Mouse (Mus musculus): ENCODE measurements around the gene Ppp4r1. TPM values are rescaled to one million over a fixed set of nuclear protein-coding genes. Genes with fewer than 3 reads are reported as not detected.
A peak's percentile ranks its signal among the peaks of the same experiment; 100 is the strongest.

Gene Ppp4r1
- polyA plus RNA-seq, 2 experiments = 6.7 to 11.1 TPM

DNA sequence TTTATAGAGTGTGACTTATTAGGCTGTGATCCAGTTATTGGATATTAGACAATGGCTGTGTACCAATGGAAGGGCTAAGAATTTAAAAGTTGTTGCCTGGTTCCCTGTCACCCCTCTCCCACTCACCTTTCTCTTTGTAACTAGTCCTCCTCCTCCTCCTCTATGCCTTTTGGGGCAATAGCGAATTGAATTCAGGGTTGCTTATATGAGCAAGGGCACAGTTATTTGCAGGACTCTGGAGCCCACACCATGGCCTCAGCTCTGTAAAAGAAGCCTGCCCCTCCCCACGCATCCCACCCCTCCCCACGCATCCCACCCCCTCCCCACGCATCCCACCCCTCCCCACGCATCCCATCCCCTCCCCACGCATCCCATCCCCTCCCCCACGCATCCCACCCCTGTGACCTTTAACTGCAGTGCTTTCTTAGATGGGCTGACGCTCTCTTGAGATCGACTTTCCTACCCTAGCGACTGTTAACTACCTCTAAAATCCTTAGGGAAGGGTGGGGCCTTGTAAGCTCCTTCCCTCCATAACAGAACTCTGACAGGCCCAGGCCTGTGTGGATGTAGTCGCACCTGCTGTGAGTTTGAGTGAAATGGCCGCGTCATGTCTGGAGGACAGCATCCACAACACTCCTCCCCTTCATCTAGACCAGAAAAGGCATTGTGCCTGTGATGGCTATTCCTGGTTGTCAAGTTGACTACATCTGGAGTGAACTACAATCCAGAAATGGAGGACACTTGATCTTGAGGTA is 11.9 kb downstream of the Ppp4r1 start:
- WGBS (ENCODE audit: insufficient replicate concordance) = 81% methylated on average over 13 of the region's 13 CpGs
- H3K9me3 ChIP-seq (ENCODE audit: control insufficient read depth, low read length) = no peaks in the 10 kb centered on the region
- H3K27me3 ChIP-seq (ENCODE audit: control insufficient read depth, insufficient read depth, low read length) = no peaks in the 10 kb centered on the region
- ATAC-seq (ENCODE audit: insufficient read depth) (no peak), DNase-seq (ENCODE audit: low read depth in 3 of 3, low spot score in 3 of 3) (no peak)
- no peak overlapping the region for H3K9ac ChIP-seq (replicated peaks)
- H3K4me2 ChIP-seq (ENCODE audit: low read depth) = no peak overlapping the region
- H3K36me3 ChIP-seq (replicated peaks; ENCODE audit: control insufficient read depth, insufficient read depth, low read depth) = no peaks in the 10 kb centered on the region
- no peak overlapping the region for H3K4me3 ChIP-seq (ENCODE audit: insufficient read depth in 1 of 2, low read depth in 2 of 2, low read length in 2 of 2)
- peaks cover 0 to 6% of the 10 kb centered on the region in 2 experiments; a peak in 2 of 4 replicates for H3K4me1 ChIP-seq (replicated peaks; ENCODE audit: control insufficient read depth in 2 of 2, insufficient read depth in 2 of 2, low read length in 1 of 2)
- H3K27ac ChIP-seq = no peak overlapping the region
- TF ChIP-seq EP300 (IDR thresholded peaks at IDR 0.05; ENCODE audit: low read depth) (no peak), CTCF (IDR thresholded peaks at IDR 0.05; ENCODE audit: low read depth) (no peak)

DNA sequence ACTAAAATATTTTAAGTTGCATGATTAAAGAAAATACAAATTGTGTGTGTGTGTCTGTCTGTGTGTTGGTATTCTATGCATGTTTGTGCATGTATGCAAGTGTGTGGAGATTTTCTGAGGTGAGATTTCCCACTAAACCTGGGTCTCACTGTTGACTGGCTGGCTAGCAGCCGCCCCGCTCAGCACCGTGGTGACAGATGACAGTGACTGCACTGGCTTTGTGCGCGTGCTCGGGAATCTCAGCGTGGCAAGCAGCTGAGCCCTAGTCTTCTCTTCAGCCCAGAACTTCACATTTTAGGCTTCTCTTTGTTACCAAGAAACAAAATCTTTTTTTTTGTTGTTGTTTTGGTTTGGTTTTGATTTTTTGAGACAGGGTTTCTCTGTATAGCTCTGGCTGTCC is 13.7 kb downstream of the Ppp4r1 start:
- Histone ChIP-seq H3K27me3 (ENCODE audit: control insufficient read depth, insufficient read depth, low read length) (no peaks in the 10 kb centered on the region), H3K4me3 (ENCODE audit: insufficient read depth in 1 of 2, low read depth in 2 of 2, low read length in 2 of 2) (no peak overlapping the region), H3K4me2 (ENCODE audit: low read depth) (no peak overlapping the region), H3K4me1 (replicated peaks; ENCODE audit: control insufficient read depth in 2 of 2, insufficient read depth in 2 of 2, low read length in 1 of 2) (peaks cover 0 to 10% of the 10 kb centered on the region in 2 experiments; a peak in 2 of 4 replicates), H3K36me3 (replicated peaks; ENCODE audit: control insufficient read depth, insufficient read depth, low read depth) (no peaks in the 10 kb centered on the region), H3K27ac (no peak overlapping the region), H3K9me3 (ENCODE audit: control insufficient read depth, low read length) (no peaks in the 10 kb centered on the region), H3K9ac (replicated peaks) (no peak overlapping the region)
- WGBS (ENCODE audit: insufficient replicate concordance) = 81% methylated on average over 7 of the region's 7 CpGs
- ATAC-seq (ENCODE audit: insufficient read depth) = no peak
- no peak for TF ChIP-seq CTCF (IDR thresholded peaks at IDR 0.05; ENCODE audit: low read depth)
- DNase-seq (ENCODE audit: low read depth in 3 of 3, low spot score in 3 of 3) = no peak

DNA sequence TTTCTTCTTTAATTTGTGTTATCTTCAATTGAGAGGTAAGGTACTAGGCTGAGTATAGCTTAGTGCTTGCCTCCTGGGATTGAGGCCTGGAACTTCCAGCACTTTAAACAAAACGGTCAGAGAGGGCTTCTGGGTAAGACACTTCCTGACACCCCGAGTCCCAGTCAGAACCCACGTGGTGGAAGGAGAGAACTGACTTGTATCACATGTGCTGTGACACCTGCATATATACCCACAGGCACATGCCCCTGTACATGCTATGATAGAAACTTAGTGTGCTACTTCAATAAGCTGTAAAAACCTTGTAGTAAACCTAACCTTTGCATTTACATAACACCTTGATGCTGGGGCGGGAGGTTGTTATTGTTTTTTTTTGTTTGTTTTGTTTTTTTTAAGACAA is 16.1 kb downstream of the Ppp4r1 start:
- Histone ChIP-seq H3K9ac (replicated peaks) (no peak overlapping the region), H3K9me3 (ENCODE audit: control insufficient read depth, low read length) (no peaks in the 10 kb centered on the region), H3K36me3 (replicated peaks; ENCODE audit: control insufficient read depth, insufficient read depth, low read depth) (no peaks in the 10 kb centered on the region), H3K4me2 (ENCODE audit: low read depth) (no peak overlapping the region), H3K27me3 (ENCODE audit: control insufficient read depth, insufficient read depth, low read length) (no peaks in the 10 kb centered on the region), H3K27ac (no peak overlapping the region), H3K4me3 (ENCODE audit: insufficient read depth in 1 of 2, low read depth in 2 of 2, low read length in 2 of 2) (no peak overlapping the region), H3K4me1 (replicated peaks; ENCODE audit: control insufficient read depth in 2 of 2, insufficient read depth in 2 of 2, low read length in 1 of 2) (peaks cover 0 to 10% of the 10 kb centered on the region in 2 experiments; a peak in 2 of 4 replicates)
- no peak for TF ChIP-seq CTCF (IDR thresholded peaks at IDR 0.05; ENCODE audit: low read depth)
- TF ChIP-seq EP300 (IDR thresholded peaks at IDR 0.05; ENCODE audit: low read depth) = no peak
- 40% methylated on average over 4 of the region's 4 CpGs for WGBS (ENCODE audit: insufficient replicate concordance)
- ATAC-seq (ENCODE audit: insufficient read depth) (no peak), DNase-seq (ENCODE audit: low read depth in 3 of 3, low spot score in 3 of 3) (no peak)

DNA sequence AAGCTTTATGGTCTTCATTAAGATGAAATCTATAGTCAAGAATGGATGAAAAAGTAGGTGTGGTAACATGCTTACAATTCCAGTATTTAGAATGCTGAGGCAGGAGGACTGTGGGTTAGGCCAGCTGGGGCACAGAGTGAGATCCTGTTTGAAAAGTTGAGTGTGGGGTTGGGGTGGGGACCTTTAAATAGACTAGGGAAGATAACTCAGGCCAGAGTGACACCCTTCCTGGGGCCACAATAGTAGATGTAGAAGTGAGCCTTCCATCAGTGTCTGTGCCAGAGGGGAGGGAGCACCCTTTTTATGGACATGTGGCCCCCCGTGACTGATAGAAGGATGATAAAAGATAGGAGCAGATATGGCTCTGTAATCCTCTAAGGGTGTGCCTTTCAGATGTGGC is 17.0 kb downstream of the Ppp4r1 start:
- Histone ChIP-seq H3K4me2 (ENCODE audit: low read depth) (no peak overlapping the region), H3K9ac (replicated peaks) (no peak overlapping the region), H3K4me1 (replicated peaks; ENCODE audit: control insufficient read depth in 2 of 2, insufficient read depth in 2 of 2, low read length in 1 of 2) (peaks cover 0 to 10% of the 10 kb centered on the region in 2 experiments; a peak in 2 of 4 replicates), H3K27me3 (ENCODE audit: control insufficient read depth, insufficient read depth, low read length) (no peaks in the 10 kb centered on the region), H3K27ac (no peak overlapping the region), H3K36me3 (replicated peaks; ENCODE audit: control insufficient read depth, insufficient read depth, low read depth) (no peaks in the 10 kb centered on the region; the same call in 1 of the 2 replicates), H3K9me3 (ENCODE audit: control insufficient read depth, low read length) (no peaks in the 10 kb centered on the region), H3K4me3 (ENCODE audit: insufficient read depth in 1 of 2, low read depth in 2 of 2, low read length in 2 of 2) (no peak overlapping the region)
- 0 out of 2 replicates have a peak, but pooled peaks have one; percentile 41 for ATAC-seq (ENCODE audit: insufficient read depth)
- TF ChIP-seq CTCF (IDR thresholded peaks at IDR 0.05; ENCODE audit: low read depth) (no peak), EP300 (IDR thresholded peaks at IDR 0.05; ENCODE audit: low read depth) (no peak)
- DNase-seq (ENCODE audit: low read depth in 3 of 3, low spot score in 3 of 3) = no peak
- 25% methylated on average over 1 of the region's 1 CpGs for WGBS (ENCODE audit: insufficient replicate concordance)

DNA sequence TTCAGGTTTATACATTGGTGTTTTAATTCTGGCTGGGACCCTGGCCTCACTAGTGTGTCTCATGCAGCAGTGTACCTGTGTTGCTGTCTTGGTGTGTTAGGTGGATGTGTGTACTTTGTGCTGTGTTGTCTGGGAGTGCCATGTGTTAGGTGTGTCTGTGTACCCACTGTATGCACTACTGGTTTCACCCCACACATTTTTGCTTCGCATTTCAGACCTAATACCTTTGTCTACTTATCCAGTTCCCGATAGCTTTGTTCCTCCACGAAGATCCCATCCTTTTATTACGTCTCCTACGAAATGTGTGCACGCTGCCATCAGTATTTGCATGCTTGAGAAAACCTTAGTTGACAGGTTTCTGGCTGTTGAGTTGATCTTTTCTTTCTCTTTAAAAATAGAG is 18.1 kb downstream of the Ppp4r1 start:
- no peak for TF ChIP-seq CTCF (IDR thresholded peaks at IDR 0.05; ENCODE audit: low read depth)
- no peak for TF ChIP-seq EP300 (IDR thresholded peaks at IDR 0.05; ENCODE audit: low read depth)
- DNase-seq (ENCODE audit: low read depth in 3 of 3, low spot score in 3 of 3) (no peak), ATAC-seq (ENCODE audit: insufficient read depth) (no peak)
- no peaks in the 10 kb centered on the region; the same call in 1 of the 2 replicates for H3K36me3 ChIP-seq (replicated peaks; ENCODE audit: control insufficient read depth, insufficient read depth, low read depth)
- 86% methylated on average over 6 of the region's 6 CpGs for WGBS (ENCODE audit: insufficient replicate concordance)
- no peak overlapping the region for H3K9ac ChIP-seq (replicated peaks)
- no peak overlapping the region for H3K4me3 ChIP-seq (ENCODE audit: insufficient read depth in 1 of 2, low read depth in 2 of 2, low read length in 2 of 2)
- peaks cover 0 to 10% of the 10 kb centered on the region in 2 experiments; a peak in 2 of 4 replicates for H3K4me1 ChIP-seq (replicated peaks; ENCODE audit: control insufficient read depth in 2 of 2, insufficient read depth in 2 of 2, low read length in 1 of 2)
- H3K27me3 ChIP-seq (ENCODE audit: control insufficient read depth, insufficient read depth, low read length) = no peaks in the 10 kb centered on the region
- no peak overlapping the region for H3K4me2 ChIP-seq (ENCODE audit: low read depth)
- no peaks in the 10 kb centered on the region for H3K9me3 ChIP-seq (ENCODE audit: control insufficient read depth, low read length)
- H3K27ac ChIP-seq = no peak overlapping the region
